In genomic region chr4:82691126-82692008, GRCm38 (mm10) we compare ENCODE assay signal across 9 mouse cellular contexts. TPM values are rescaled to one million over a fixed set of nuclear protein-coding genes. Genes with fewer than 3 reads are reported as not detected.
DNase-seq lines count a peak whose midpoint lies in the region; ATAC-seq and TF ChIP-seq lines count a peak whose summit lies in the region.
"Had no signal": no experiment of that assay in that cellular context is flagged by ENCODE, and none has a peak within 500 bp of the region (broad histone marks: within the 10 kb centered on the region; RNA-seq: fewer than 3 reads in every experiment).

No protein-coding gene starts in this region.

- peaks cover 24% of the 10 kb centered on the region for H3K4me1 ChIP-seq in heart, embryonic 11.5 days (ENCODE audit: control insufficient read depth, insufficient read depth, low read length)
- H3K4me1 ChIP-seq in heart, adult 2 months (ENCODE audit: control insufficient read depth, insufficient read depth, low read length) = peaks cover 5% of the 10 kb centered on the region; the same call in 1 of the 2 replicates
- peaks cover 3% of the 10 kb centered on the region; the same call in 1 of the 2 replicates for H3K4me1 ChIP-seq in embryonic facial prominence, embryonic 11.5 days (ENCODE audit: control insufficient read depth, insufficient read depth, low read length)
- H3K4me1 ChIP-seq in hindbrain, embryonic 14.5 days (replicated peaks; ENCODE audit: control insufficient read depth, insufficient read depth, low read length) = peaks cover 14% of the 10 kb centered on the region; the same call in 1 of the 2 replicates

- intact Hi-C loops in heart, adult 2 months (cut with DNase I) = no loop called here

- H3K4me2 ChIP-seq in heart, embryonic 11.5 days = peak overlapping the region; percentile 6; the same call in 1 of the 2 replicates
- no peak overlapping the region for H3K4me2 ChIP-seq in embryonic facial prominence, embryonic 11.5 days (ENCODE audit: low read depth, low read length)
- no peak overlapping the region for H3K4me2 ChIP-seq in hindbrain, embryonic 14.5 days (replicated peaks)

- no peak overlapping the region for H3K27ac ChIP-seq in heart, embryonic 11.5 days (ENCODE audit: low read depth, low read length)
- H3K27ac ChIP-seq in heart, adult 2 months = no peak overlapping the region
- H3K27ac ChIP-seq in embryonic facial prominence, embryonic 11.5 days (replicated peaks; ENCODE audit: low read depth, low read length) = peak overlapping the region; percentile 53
- H3K27ac ChIP-seq in hindbrain, embryonic 14.5 days = peak overlapping the region; percentile 57
- H3K27ac ChIP-seq: left cerebral cortex, adult 2 months had no signal

- WGBS in heart, embryonic 11.5 days (ENCODE audit: insufficient replicate concordance) = 36% methylated on average over 4 of the region's 4 CpGs
- WGBS in heart, adult 2 months = 58% methylated on average over 4 of the region's 4 CpGs
- 31% methylated on average over 4 of the region's 4 CpGs for WGBS in embryonic facial prominence, embryonic 11.5 days
- 33% methylated on average over 4 of the region's 4 CpGs for whole genome bisulfite sequencing in hindbrain, embryonic 14.5 days

- H3K36me3 ChIP-seq in heart, embryonic 11.5 days (ENCODE audit: control insufficient read depth, insufficient read depth, low read length) = no peaks in the 10 kb centered on the region
- no peaks in the 10 kb centered on the region; the same call in 1 of the 2 replicates for H3K36me3 ChIP-seq in heart, adult 2 months (ENCODE audit: control insufficient read depth, insufficient read depth, low read length)
- no peaks in the 10 kb centered on the region for H3K36me3 ChIP-seq in embryonic facial prominence, embryonic 11.5 days (replicated peaks; ENCODE audit: control insufficient read depth, insufficient read depth, low read depth, low read length)
- no peaks in the 10 kb centered on the region for H3K36me3 ChIP-seq in hindbrain, embryonic 14.5 days (replicated peaks; ENCODE audit: control insufficient read depth, insufficient read depth)

- H3K9ac ChIP-seq in heart, embryonic 11.5 days (ENCODE audit: low read depth, low read length) = no peak overlapping the region
- no peak overlapping the region for H3K9ac ChIP-seq in heart, adult 2 months (ENCODE audit: low read depth, low read length)
- no peak overlapping the region for H3K9ac ChIP-seq in embryonic facial prominence, embryonic 11.5 days (replicated peaks; ENCODE audit: low read length)
- no peak overlapping the region for H3K9ac ChIP-seq in hindbrain, embryonic 14.5 days

- TF ChIP-seq CTCF in heart, adult 2 months (IDR thresholded peaks at IDR 0.05) = no peak

- no peak for TF ChIP-seq EP300 in heart, adult 2 months (IDR thresholded peaks at IDR 0.05; ENCODE audit: insufficient read depth, low read depth, low read length)

- H3K27me3 ChIP-seq in heart, embryonic 11.5 days (ENCODE audit: control insufficient read depth, insufficient read depth, low read length) = no peaks in the 10 kb centered on the region
- no peaks in the 10 kb centered on the region for H3K27me3 ChIP-seq in heart, adult 2 months (ENCODE audit: control insufficient read depth, insufficient read depth, low read length)
- H3K27me3 ChIP-seq in embryonic facial prominence, embryonic 11.5 days (ENCODE audit: control insufficient read depth, insufficient read depth, low read length) = no peaks in the 10 kb centered on the region
- H3K27me3 ChIP-seq in hindbrain, embryonic 14.5 days (ENCODE audit: control insufficient read depth, insufficient read depth, low read length) = no peaks in the 10 kb centered on the region

- no peak overlapping the region for H3K4me3 ChIP-seq in heart, embryonic 11.5 days (ENCODE audit: low read depth, low read length)
- no peak overlapping the region for H3K4me3 ChIP-seq in heart, adult 2 months
- no peak overlapping the region for H3K4me3 ChIP-seq in embryonic facial prominence, embryonic 11.5 days (ENCODE audit: low read depth, low read length)
- no peak overlapping the region for H3K4me3 ChIP-seq in hindbrain, embryonic 14.5 days (replicated peaks; ENCODE audit: low read length)
- H3K4me3 ChIP-seq: left cerebral cortex, adult 2 months had no signal

- ATAC-seq in heart, embryonic 11.5 days (replicated peaks; ENCODE audit: insufficient number of reproducible peaks, low FRiP score, low TSS enrichment) = no peak
- peak; percentile 78 for ATAC-seq in embryonic facial prominence, embryonic 11.5 days (replicated peaks; ENCODE audit: insufficient number of reproducible peaks, low FRiP score, low TSS enrichment, low read depth)
- peak; percentile 35; the same call in 1 of the 2 replicates for ATAC-seq in hindbrain, embryonic 14.5 days (ENCODE audit: low FRiP score)

- DNase-seq in heart, adult 2 months = no peak
- peak; percentile 72 for DNase-seq in embryonic facial prominence, embryonic 11.5 days (ENCODE audit: low spot score)
- peak; percentile 45 for DNase-seq in hindbrain, embryonic 14.5 days (ENCODE audit: low spot score)
- DNase-seq in lung, postnatal 10 days = peak; percentile 40
- no peak for DNase-seq in thymus, postnatal 14 days
- DNase-seq in adrenal gland, postnatal 25 days = no peak
- no peak for DNase-seq in cerebellum, postnatal 14 days

- H3K79me2 ChIP-seq in heart, adult 2 months (replicated peaks; ENCODE audit: control insufficient read depth, insufficient read depth, low read length) = no peaks in the 10 kb centered on the region

- no peaks in the 10 kb centered on the region for H3K9me3 ChIP-seq in heart, embryonic 11.5 days (replicated peaks; ENCODE audit: control insufficient read depth, low read length)
- H3K9me3 ChIP-seq in embryonic facial prominence, embryonic 11.5 days (replicated peaks; ENCODE audit: control insufficient read depth, low read length) = no peaks in the 10 kb centered on the region
- H3K9me3 ChIP-seq in hindbrain, embryonic 14.5 days (ENCODE audit: control insufficient read depth, low read length) = no peaks in the 10 kb centered on the region

- TF ChIP-seq POLR2A in heart, adult 2 months (IDR thresholded peaks at IDR 0.05; ENCODE audit: insufficient read depth, low read depth, low read length) = no peak

RNA-seq across cellular contexts. Expression of gene Nfib, which starts 14.2 kb away (rescaled TPM):
- 54.6 and 59.0 TPM in 2 replicates for polyA plus RNA-seq in heart, embryonic 11.5 days (2014; fragmentation: Nextera tagmentation; extraction: Ambion mirVana)
- total RNA-seq in heart, adult 2 months (2021) = 100 to 1,000 TPM; 118 to 121 TPM
- polyA plus RNA-seq in heart, adult 2 months (2012; rRNA removed) = 32.1 and 44.2 TPM in 2 replicates
- polyA plus RNA-seq in embryonic facial prominence, embryonic 11.5 days (2014; fragmentation: Nextera tagmentation; extraction: Ambion mirVana) = 30.9 and 33.3 TPM in 2 replicates
- polyA plus RNA-seq in hindbrain, embryonic 14.5 days (2014; fragmentation: Nextera tagmentation; extraction: Ambion mirVana) = 75.7 and 90.8 TPM in 2 replicates
- total RNA-seq in adrenal gland, postnatal 25 days (2021) = 121 and 134 TPM in 2 replicates

Comparison
In these comparisons a context has a peak if more than half of its experiments do, and no peak if none do; other contexts are left out.
1. H3K27ac ChIP-seq: peak in embryonic facial prominence, embryonic 11.5 days (single experiment) and hindbrain, embryonic 14.5 days (single experiment); none in heart, embryonic 11.5 days (single experiment) and heart, adult 2 months (single experiment).
2. DNase-seq: peak in embryonic facial prominence, embryonic 11.5 days (single experiment), hindbrain, embryonic 14.5 days (single experiment) and lung, postnatal 10 days (single experiment); none in heart, adult 2 months (0 of 2), thymus, postnatal 14 days (single experiment), adrenal gland, postnatal 25 days (single experiment) and cerebellum, postnatal 14 days (0 of 2).